In genomic region chr4:107889731-107890432, GRCm38 (mm10) we compare ENCODE assay signal across 7 mouse cellular contexts. TPM values are rescaled to one million over a fixed set of nuclear protein-coding genes. Genes with fewer than 3 reads are reported as not detected.
A peak's percentile ranks its signal among the peaks of the same experiment; 100 is the strongest.
DNase-seq lines count a peak whose midpoint lies in the region; ATAC-seq lines count a peak whose summit lies in the region.

Gene 0610037L13Rik, plus strand, starts transcription at chr4:107889813.

- WGBS in embryonic facial prominence, embryonic 11.5 days = 0% methylated on average over 48 of the region's 48 CpGs
- WGBS in limb, embryonic 10.5 days = under 1% methylated on average over 48 of the region's 48 CpGs
- WGBS in midbrain, embryonic 13.5 days = under 1% methylated on average over 48 of the region's 48 CpGs

- peak within 1 kb of the TSS; percentile 66 for H3K9ac ChIP-seq in embryonic facial prominence, embryonic 11.5 days (replicated peaks; ENCODE audit: low read length)
- peak within 1 kb of the TSS; percentile 81 for H3K9ac ChIP-seq in midbrain, embryonic 13.5 days (replicated peaks)

- H3K36me3 ChIP-seq in embryonic facial prominence, embryonic 11.5 days (replicated peaks; ENCODE audit: control insufficient read depth, insufficient read depth, low read depth, low read length) = no peaks in the 10 kb centered on the region; the same call in 1 of the 2 replicates
- peaks cover 74% of the 10 kb centered on the region for H3K36me3 ChIP-seq in limb, embryonic 10.5 days
- H3K36me3 ChIP-seq in midbrain, embryonic 13.5 days = peaks cover 52% of the 10 kb centered on the region

- peak within 1 kb of the TSS; percentile 61; the same call in 1 of the 2 replicates for H3K27ac ChIP-seq in embryonic facial prominence, embryonic 11.5 days (replicated peaks; ENCODE audit: low read depth, low read length)
- peak within 1 kb of the TSS; percentile 83 for H3K27ac ChIP-seq in limb, embryonic 10.5 days
- H3K27ac ChIP-seq in midbrain, embryonic 13.5 days = peak within 1 kb of the TSS; percentile 92

- H3K4me3 ChIP-seq in embryonic facial prominence, embryonic 11.5 days (ENCODE audit: low read depth, low read length) = peak within 1 kb of the TSS; percentile 60
- peak within 1 kb of the TSS; percentile 68 for H3K4me3 ChIP-seq in limb, embryonic 10.5 days
- H3K4me3 ChIP-seq in midbrain, embryonic 13.5 days (replicated peaks) = peak within 1 kb of the TSS; percentile 57

- no peaks in the 10 kb centered on the region for H3K9me3 ChIP-seq in embryonic facial prominence, embryonic 11.5 days (replicated peaks; ENCODE audit: control insufficient read depth, low read length)
- H3K9me3 ChIP-seq in limb, embryonic 10.5 days (replicated peaks) = no peaks in the 10 kb centered on the region
- no peaks in the 10 kb centered on the region for H3K9me3 ChIP-seq in midbrain, embryonic 13.5 days

- peak; percentile 95 for DNase-seq in adrenal gland, postnatal 14 days
- DNase-seq in embryonic facial prominence, embryonic 11.5 days (ENCODE audit: low spot score) = peak; percentile 97
- peak; percentile 97 for DNase-seq in kidney, adult 11 months
- peak; percentile 97 for DNase-seq in limb, embryonic 10.5 days (ENCODE audit: low spot score)
- DNase-seq in spleen, adult 12 weeks (ENCODE audit: low spot score) = peak; percentile 92

- H3K27me3 ChIP-seq in embryonic facial prominence, embryonic 11.5 days (ENCODE audit: control insufficient read depth, insufficient read depth, low read length) = no peaks in the 10 kb centered on the region
- H3K27me3 ChIP-seq in limb, embryonic 10.5 days (ENCODE audit: low read depth, poor library complexity, severe bottlenecking) = no peaks in the 10 kb centered on the region
- no peaks in the 10 kb centered on the region for H3K27me3 ChIP-seq in midbrain, embryonic 13.5 days

- peak within 1 kb of the TSS; percentile 61 for H3K4me2 ChIP-seq in embryonic facial prominence, embryonic 11.5 days (ENCODE audit: low read depth, low read length)
- H3K4me2 ChIP-seq in midbrain, embryonic 13.5 days (replicated peaks) = peak within 1 kb of the TSS; percentile 80

- H3K4me1 ChIP-seq in embryonic facial prominence, embryonic 11.5 days (ENCODE audit: control insufficient read depth, insufficient read depth, low read length) = no peaks in the 10 kb centered on the region
- H3K4me1 ChIP-seq in limb, embryonic 10.5 days = peaks cover 17% of the 10 kb centered on the region
- H3K4me1 ChIP-seq in midbrain, embryonic 13.5 days (replicated peaks) = peaks cover 16% of the 10 kb centered on the region

- peak; percentile 94 for ATAC-seq in embryonic facial prominence, embryonic 11.5 days (replicated peaks; ENCODE audit: insufficient number of reproducible peaks, low FRiP score, low TSS enrichment, low read depth)
- peak; percentile 93 for ATAC-seq in granulocyte monocyte progenitor cell, adult 5-6 weeks (replicated peaks; ENCODE audit: poor library complexity, severe bottlenecking)
- ATAC-seq in midbrain, embryonic 13.5 days = peak; percentile 96

RNA-seq across cellular contexts. Expression of gene 0610037L13Rik, which starts in this region (rescaled TPM):
- total RNA-seq in adrenal gland, postnatal 14 days (2021) = 75.3 and 75.4 TPM in 2 replicates
- polyA plus RNA-seq in embryonic facial prominence, embryonic 11.5 days (2014; fragmentation: Nextera tagmentation; extraction: Ambion mirVana) = 125 and 135 TPM in 2 replicates
- total RNA-seq in granulocyte monocyte progenitor cell, adult 5-6 weeks (2014; fragmentation: Nextera tagmentation) = 34.9 and 73.6 TPM in 2 replicates
- 57.4 and 97.8 TPM in 2 replicates for total RNA-seq in granulocyte monocyte progenitor cell, adult 5-6 weeks (2017)
- 104 and 117 TPM in 2 replicates for polyA plus RNA-seq in limb, embryonic 10.5 days (2016; fragmentation: Nextera tagmentation; extraction: Ambion mirVana)
- polyA plus RNA-seq in midbrain, embryonic 13.5 days (2015; fragmentation: Nextera tagmentation; extraction: Ambion mirVana) = 106 and 108 TPM in 2 replicates

Comparison
In these comparisons a context has a peak if more than half of its experiments do, and no peak if none do; other contexts are left out.
1. Peak in every context shown above with its lines: DNase-seq, ATAC-seq, H3K4me3 ChIP-seq and H3K27ac ChIP-seq.